ENCODE assay signal across 27 mouse cellular contexts in the genomic region with DNA sequence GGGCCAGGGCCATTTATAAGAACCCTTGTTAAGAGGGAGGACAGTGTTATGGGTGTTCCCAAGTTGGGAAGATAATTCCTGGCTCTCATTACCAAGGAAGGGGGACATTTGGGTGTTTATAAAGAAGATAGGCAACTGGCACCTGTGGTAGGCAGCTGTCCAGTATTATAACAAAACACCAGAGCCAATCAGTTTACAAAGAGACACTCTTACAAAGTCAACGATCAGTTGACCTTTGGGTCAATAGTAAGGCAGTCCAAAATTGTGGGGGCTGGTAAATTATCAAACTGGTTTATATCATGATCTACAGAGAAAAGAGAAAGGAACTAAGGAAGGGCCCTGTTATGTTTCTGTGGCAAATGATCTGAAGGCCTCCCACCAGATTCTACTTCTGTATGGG.
"Had no signal": no experiment of that assay in that cellular context is flagged by ENCODE, and none has a peak within 500 bp of the region (broad histone marks: within the 10 kb centered on the region; RNA-seq: fewer than 3 reads in every experiment).

No protein-coding gene starts in this region.

- ATAC-seq: liver, embryonic 12.5 days; midbrain, embryonic 13.5 days; midbrain, embryonic 16.5 days had no signal

- H3K4me3 ChIP-seq: limb, embryonic 10.5 days; limb, embryonic 12.5 days; limb, embryonic 13.5 days; limb, embryonic 15.5 days; liver, embryonic 12.5 days; liver, embryonic 13.5 days; liver, embryonic 15.5 days; lung, embryonic 15.5 days; megakaryocyte, embryonic 14.5 days; midbrain, embryonic 10.5 days; midbrain, embryonic 12.5 days; midbrain, embryonic 13.5 days; midbrain, embryonic 15.5 days; myocyte; neural tube, embryonic 12.5 days; neural tube, embryonic 13.5 days had no signal

- H3K9ac ChIP-seq: limb, embryonic 12.5 days; limb, embryonic 13.5 days; limb, embryonic 15.5 days; liver, embryonic 12.5 days; liver, embryonic 13.5 days; liver, embryonic 14.5 days; liver, embryonic 15.5 days; lung, embryonic 14.5 days; lung, embryonic 15.5 days; midbrain, embryonic 12.5 days; midbrain, embryonic 13.5 days; midbrain, embryonic 15.5 days; neural tube, embryonic 12.5 days; neural tube, embryonic 13.5 days had no signal

- DNase-seq: left cerebral cortex, postnatal 4 days; liver; liver, embryonic 13.5 days; lung, adult 18-20 months; lung, adult 2 months; lung, embryonic 14.5 days; lung, postnatal 14 days had no signal

- H3K4me1 ChIP-seq: limb, embryonic 10.5 days; limb, embryonic 12.5 days; limb, embryonic 13.5 days; liver, embryonic 12.5 days; liver, embryonic 13.5 days; liver, embryonic 15.5 days; lung, embryonic 15.5 days; midbrain, embryonic 12.5 days; midbrain, embryonic 15.5 days; neural tube, embryonic 12.5 days had no signal

- H3K4me2 ChIP-seq: limb, embryonic 12.5 days; limb, embryonic 13.5 days; limb, embryonic 15.5 days; liver, embryonic 11.5 days; liver, embryonic 12.5 days; liver, embryonic 13.5 days; liver, embryonic 15.5 days; lung, embryonic 14.5 days; lung, embryonic 15.5 days; midbrain, embryonic 11.5 days; midbrain, embryonic 12.5 days; midbrain, embryonic 13.5 days; midbrain, embryonic 15.5 days; neural tube, embryonic 12.5 days; neural tube, embryonic 13.5 days had no signal

- H3K36me3 ChIP-seq: limb, embryonic 10.5 days; limb, embryonic 12.5 days; limb, embryonic 13.5 days; limb, embryonic 15.5 days; liver, embryonic 12.5 days; liver, embryonic 13.5 days; liver, embryonic 15.5 days; lung, embryonic 15.5 days; midbrain, embryonic 10.5 days; midbrain, embryonic 12.5 days; midbrain, embryonic 13.5 days; midbrain, embryonic 15.5 days; neural tube, embryonic 12.5 days; neural tube, embryonic 13.5 days had no signal

- H3K27me3 ChIP-seq: limb, embryonic 12.5 days; limb, embryonic 13.5 days; limb, embryonic 15.5 days; liver, embryonic 12.5 days; liver, embryonic 13.5 days; liver, embryonic 15.5 days; lung, embryonic 15.5 days; megakaryocyte, embryonic 14.5 days; midbrain, embryonic 12.5 days; midbrain, embryonic 13.5 days; midbrain, embryonic 15.5 days; neural tube, embryonic 12.5 days; neural tube, embryonic 13.5 days had no signal

- H3K9me3 ChIP-seq: limb, embryonic 10.5 days; limb, embryonic 12.5 days; limb, embryonic 13.5 days; limb, embryonic 15.5 days; liver, embryonic 12.5 days; liver, embryonic 13.5 days; liver, embryonic 15.5 days; lung, embryonic 15.5 days; megakaryocyte, embryonic 14.5 days; midbrain, embryonic 10.5 days; midbrain, embryonic 12.5 days; midbrain, embryonic 13.5 days; midbrain, embryonic 15.5 days; neural tube, embryonic 12.5 days; neural tube, embryonic 13.5 days had no signal

- H3K27ac ChIP-seq: limb, embryonic 10.5 days; limb, embryonic 12.5 days; limb, embryonic 13.5 days; limb, embryonic 15.5 days; liver, embryonic 12.5 days; liver, embryonic 13.5 days; liver, embryonic 14.5 days; liver, embryonic 15.5 days; lung, embryonic 15.5 days; macrophage; midbrain, embryonic 10.5 days; midbrain, embryonic 12.5 days; midbrain, embryonic 13.5 days; midbrain, embryonic 15.5 days; neural tube, embryonic 12.5 days; neural tube, embryonic 13.5 days had no signal
